Mouse (Mus musculus) lung, postnatal 0 days (tissue): Measurements from ENCODE around the gene Tbx3. TPM values are rescaled to one million over a fixed set of nuclear protein-coding genes. Genes with fewer than 3 reads are reported as not detected.

Source experiments
- ATAC-seq: fragments of 200-750 bp; cut with Nextera tagmentation; 2 replicates; pipeline ENCODE4 v1.8.0; 2017; ENCODE audit warnings: moderate library complexity
- DNase-seq: peaks from one replicate; pipeline ENCODE4 v3.0.0-alpha.2; 2016; ENCODE audit warnings: low spot score
- H3K27ac ChIP-seq: fragments of 300-500 bp; sonication (generic); 2 replicates; pipeline ENCODE4 v1.5.1; 2014; ENCODE audit warnings: antibody characterized with exemption, mild to moderate bottlenecking, low read length, mixed read lengths
- H3K27me3 ChIP-seq: fragments of 300-500 bp; sonication (generic); replicated peaks from 2 replicates; pipeline ENCODE4 v1.6.1; 2014; ENCODE audit warnings: low read length, mixed read lengths; ENCODE audit not compliant: insufficient read depth
- H3K36me3 ChIP-seq: fragments of 300-500 bp; sonication (generic); 2 replicates; pipeline ENCODE4 v1.6.1; 2014; ENCODE audit warnings: low read length, mixed read lengths; ENCODE audit not compliant: insufficient read depth
- H3K4me1 ChIP-seq: fragments of 300-500 bp; sonication (generic); 2 replicates; pipeline ENCODE4 v1.6.1; 2014; ENCODE audit warnings: antibody characterized with exemption, low read depth, low read length, mixed read lengths; ENCODE audit not compliant: insufficient read depth
- H3K4me2 ChIP-seq: fragments of 300-500 bp; sonication (generic); replicated peaks from 2 replicates; pipeline ENCODE4 v1.6.1; 2014; ENCODE audit warnings: low read depth, mild to moderate bottlenecking, low read length, moderate library complexity, mixed read lengths
- H3K4me3 ChIP-seq: fragments of 300-500 bp; sonication (generic); 2 replicates; pipeline ENCODE4 v1.5.1; 2014; ENCODE audit warnings: low read depth, low read length
- H3K9ac ChIP-seq: fragments of 300-500 bp; sonication (generic); replicated peaks from 2 replicates; pipeline ENCODE4 v1.6.1; 2014; ENCODE audit warnings: low read depth, mild to moderate bottlenecking
- H3K9me3 ChIP-seq: fragments of 300-500 bp; sonication (generic); 2 replicates; pipeline ENCODE4 v1.6.1; 2016; ENCODE audit warnings: low read length, mixed read lengths
- CTCF ChIP-seq: IDR thresholded peaks from 2 replicates; pipeline ENCODE4 v1.5.1; 2016; ENCODE audit warnings: antibody characterized with exemption, mild to moderate bottlenecking
- EP300 ChIP-seq: IDR thresholded peaks from 2 replicates; pipeline ENCODE4 v1.6.1; 2016; ENCODE audit warnings: antibody characterized with exemption, mild to moderate bottlenecking, control low read depth
- WGBS: fragments of 180-500 bp; shearing (Covaris S2); extraction: QIAGEN DNeasy Blood & Tissue Kit; methylation state at CpG from one replicate; pipeline ENCODE4 v1.1.7; 2014; 5-methylcytosine and 5-hydroxymethylcytosine counted together
- polyA plus RNA-seq: library from polyadenylated mRNA; unstranded; fragments of >200 nt; fragmentation: Nextera tagmentation; extraction: Ambion mirVana; gene quantifications from 2 replicates; pipeline ENCODE4 v1.2.1, GENCODE M21; 2015

Gene Tbx3
- polyA plus RNA-seq, 1 experiment from 2014 or later: 44.7 TPM

GRCm38 (mm10) chr5:119663241-119663640, 7.2 kb upstream of the Tbx3 start:
- Histone ChIP-seq H3K27me3 (peaks cover 25% of the 10 kb centered on the region), H3K9me3 (no peaks in the 10 kb centered on the region), H3K4me2 (no peak overlapping the region), H3K36me3 (no peaks in the 10 kb centered on the region), H3K9ac (no peak overlapping the region), H3K4me1 (no peaks in the 10 kb centered on the region), H3K27ac (no peak overlapping the region), H3K4me3 (no peak overlapping the region)
- DNase-seq (no peak), ATAC-seq (no peak)
- TF ChIP-seq EP300 (no peak), CTCF (no peak)
- WGBS: 24% methylated on average over 15 of the region's 15 CpGs

- no peak for TF ChIP-seq CTCF
- TF ChIP-seq EP300: no peak
- Histone ChIP-seq H3K27ac (no peak overlapping the region), H3K9ac (no peak overlapping the region), H3K4me2 (no peak overlapping the region), H3K9me3 (no peaks in the 10 kb centered on the region), H3K27me3 (peaks cover 21% of the 10 kb centered on the region; the same call in 1 of the 2 replicates), H3K4me3 (no peak overlapping the region), H3K36me3 (no peaks in the 10 kb centered on the region), H3K4me1 (peaks cover 3% of the 10 kb centered on the region; the same call in 1 of the 2 replicates)
- no peak for DNase-seq
- no peak for ATAC-seq
- 44% methylated on average over 5 of the region's 5 CpGs for WGBS
These were observed 6.7 kb upstream of the Tbx3 start for GRCm38 (mm10) chr5:119663747-119664146.

GRCm38 (mm10) chr5:119665739-119666138, 4.7 kb upstream of the Tbx3 start:
- no peak for ATAC-seq
- Histone ChIP-seq H3K9ac (no peak overlapping the region), H3K4me1 (peaks cover 11% of the 10 kb centered on the region; the same call in 1 of the 2 replicates), H3K27me3 (peaks cover 15% of the 10 kb centered on the region; the same call in 1 of the 2 replicates), H3K9me3 (no peaks in the 10 kb centered on the region), H3K4me2 (no peak overlapping the region), H3K4me3 (no peak overlapping the region), H3K27ac (no peak overlapping the region), H3K36me3 (no peaks in the 10 kb centered on the region)
- TF ChIP-seq CTCF: no peak
- TF ChIP-seq EP300: no peak
- 32% methylated on average over 6 of the region's 6 CpGs for whole genome bisulfite sequencing
- no peak for DNase-seq

- Histone ChIP-seq H3K4me1 (peaks cover 11% of the 10 kb centered on the region; the same call in 1 of the 2 replicates), H3K27me3 (peaks cover 15% of the 10 kb centered on the region), H3K4me2 (0 out of 2 replicates have a peak overlapping the region, but pooled peaks have one; percentile 63), H3K27ac (peak overlapping the region; percentile 26; the same call in 1 of the 2 replicates), H3K36me3 (no peaks in the 10 kb centered on the region), H3K9ac (no peak overlapping the region), H3K9me3 (no peaks in the 10 kb centered on the region), H3K4me3 (no peak overlapping the region)
- ATAC-seq (no peak), DNase-seq (peak; percentile 62)
- 25% methylated on average over 13 of the region's 13 CpGs for WGBS
- 0 out of 2 replicates have a peak, but pooled peaks have one; percentile 39 for TF ChIP-seq EP300
- TF ChIP-seq CTCF: no peak
These were observed 3.0 kb upstream of the Tbx3 start for GRCm38 (mm10) chr5:119667356-119667940.

- H3K4me2 ChIP-seq: peak overlapping the region; percentile 63
- TF ChIP-seq EP300: no peak
- TF ChIP-seq CTCF: no peak
- peaks cover 11% of the 10 kb centered on the region; the same call in 1 of the 2 replicates for H3K4me1 ChIP-seq
- H3K9me3 ChIP-seq: no peaks in the 10 kb centered on the region
- no peaks in the 10 kb centered on the region for H3K36me3 ChIP-seq
- H3K4me3 ChIP-seq: 0 out of 2 replicates have a peak overlapping the region, but pooled peaks have one; percentile 1
- 10% methylated on average over 34 of the region's 34 CpGs for WGBS
- no peak for ATAC-seq
- peak overlapping the region; percentile 95 for H3K27ac ChIP-seq
- H3K27me3 ChIP-seq: peaks cover 11% of the 10 kb centered on the region
- peak; percentile 37 for DNase-seq
- no peak overlapping the region for H3K9ac ChIP-seq
These were observed 2.1 kb upstream of the Tbx3 start for GRCm38 (mm10) chr5:119668191-119668912.

- Histone ChIP-seq H3K9ac (peak overlapping the region; percentile 20; the same call in 1 of the 2 replicates), H3K4me3 (peak overlapping the region; percentile 59), H3K4me2 (peak overlapping the region; percentile 63), H3K9me3 (no peaks in the 10 kb centered on the region), H3K27me3 (peaks cover 8% of the 10 kb centered on the region), H3K27ac (peak overlapping the region; percentile 95), H3K36me3 (no peaks in the 10 kb centered on the region), H3K4me1 (peaks cover 11% of the 10 kb centered on the region; the same call in 1 of the 2 replicates)
- 25% methylated on average over 15 of the region's 18 CpGs for WGBS
- TF ChIP-seq CTCF: no peak
- TF ChIP-seq EP300: no peak
- DNase-seq (peak; percentile 27), ATAC-seq (no peak)
These were observed 1.5 kb upstream of the Tbx3 start for GRCm38 (mm10) chr5:119668913-119669411.
